In the genomic region with DNA sequence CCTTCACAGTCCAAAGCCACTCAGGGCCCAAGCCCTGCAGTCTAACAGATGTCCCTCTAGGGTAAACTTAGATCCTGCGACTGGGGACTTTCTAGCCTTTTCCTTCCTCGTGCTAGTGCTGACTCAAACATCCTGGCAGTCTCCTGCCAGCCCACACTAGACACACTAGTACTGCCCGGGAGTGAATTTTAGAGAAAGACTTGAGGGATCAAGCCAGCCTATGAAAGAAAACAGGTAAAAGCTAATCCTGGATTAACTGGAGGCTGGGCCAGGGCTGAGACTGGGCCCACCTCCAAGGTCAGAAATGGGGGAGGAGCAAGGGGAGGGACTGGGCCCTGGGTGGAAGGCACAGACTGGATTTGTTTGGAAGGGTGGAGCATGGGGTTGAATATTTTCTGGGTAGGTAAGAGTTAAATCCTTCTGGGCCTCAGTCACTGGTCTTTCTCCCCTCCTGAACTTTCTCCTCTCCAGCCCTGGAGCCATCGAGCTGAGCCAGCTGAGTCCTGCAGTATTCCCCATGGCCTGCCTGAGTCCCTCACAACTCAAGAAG, we compare ENCODE assay signal across 8 mouse cellular contexts. TPM values are rescaled to one million over a fixed set of nuclear protein-coding genes. Genes with fewer than 3 reads are reported as not detected.
DNase-seq lines count a peak whose midpoint lies in the region; ATAC-seq and TF ChIP-seq lines count a peak whose summit lies in the region.

No protein-coding gene starts in this region.

- TF ChIP-seq EP300 in lung, postnatal 0 days (IDR thresholded peaks at IDR 0.05) = no peak

- peak; percentile 54 for ATAC-seq in lung, postnatal 0 days
- peak; percentile 76 for ATAC-seq in stomach, embryonic 14.5 days (ENCODE audit: insufficient number of reproducible peaks, insufficient read depth, low FRiP score, low read depth)

- H3K9ac ChIP-seq in lung, postnatal 0 days (replicated peaks; ENCODE audit: low read depth) = peak overlapping the region; percentile 6; the same call in 1 of the 2 replicates
- no peak overlapping the region; the same call in 1 of the 2 replicates for H3K9ac ChIP-seq in stomach, embryonic 14.5 days (replicated peaks; ENCODE audit: low read depth, low read length)

- H3K4me3 ChIP-seq in embryonic facial prominence, embryonic 10.5 days = peak overlapping the region; percentile 36
- peak overlapping the region; percentile 29 for H3K4me3 ChIP-seq in heart, embryonic 10.5 days
- no peak overlapping the region for H3K4me3 ChIP-seq in lung, postnatal 0 days (ENCODE audit: low read depth, low read length)
- peak overlapping the region; percentile 6; the same call in 1 of the 2 replicates for H3K4me3 ChIP-seq in stomach, embryonic 14.5 days (ENCODE audit: low read depth, low read length)

- peak overlapping the region; percentile 86 for H3K27ac ChIP-seq in embryonic facial prominence, embryonic 10.5 days (replicated peaks)
- peak overlapping the region; percentile 85 for H3K27ac ChIP-seq in heart, embryonic 10.5 days
- H3K27ac ChIP-seq in lung, postnatal 0 days (ENCODE audit: low read length) = peak overlapping the region; percentile 92
- H3K27ac ChIP-seq in stomach, embryonic 14.5 days (ENCODE audit: low read length) = peak overlapping the region; percentile 94

- peak overlapping the region; percentile 15; the same call in 1 of the 2 replicates for H3K4me2 ChIP-seq in lung, postnatal 0 days (replicated peaks; ENCODE audit: low read depth, low read length)
- peak overlapping the region; percentile 40 for H3K4me2 ChIP-seq in stomach, embryonic 14.5 days (replicated peaks; ENCODE audit: low read depth, low read length)

- 15% methylated on average over 4 of the region's 4 CpGs for WGBS in embryonic facial prominence, embryonic 10.5 days
- 18% methylated on average over 4 of the region's 4 CpGs for WGBS in heart, embryonic 10.5 days
- 7% methylated on average over 4 of the region's 4 CpGs for WGBS in lung, postnatal 0 days
- 6% methylated on average over 4 of the region's 4 CpGs for WGBS in stomach, embryonic 14.5 days

- H3K9me3 ChIP-seq in embryonic facial prominence, embryonic 10.5 days = no peaks in the 10 kb centered on the region
- no peaks in the 10 kb centered on the region for H3K9me3 ChIP-seq in heart, embryonic 10.5 days
- no peaks in the 10 kb centered on the region for H3K9me3 ChIP-seq in lung, postnatal 0 days (ENCODE audit: low read length)
- no peaks in the 10 kb centered on the region for H3K9me3 ChIP-seq in stomach, embryonic 14.5 days (ENCODE audit: control insufficient read depth, low read depth, low read length)

- peak; percentile 66 for DNase-seq in right cerebral cortex, adult 18-20 months
- DNase-seq in right cerebral cortex, postnatal 25 days = no peak
- DNase-seq in embryonic facial prominence, embryonic 10.5 days (ENCODE audit: low spot score) = peak; percentile 62
- no peak for DNase-seq in heart, embryonic 10.5 days (ENCODE audit: low spot score)
- DNase-seq in kidney, adult 9 months = peak; percentile 96
- DNase-seq in lung, postnatal 0 days (ENCODE audit: low spot score) = peak; percentile 82
- DNase-seq in frontal cortex, postnatal 25 days (ENCODE audit: low spot score in 2 of 2) = no peak

- TF ChIP-seq CTCF in lung, postnatal 0 days (IDR thresholded peaks at IDR 0.05) = no peak

- H3K36me3 ChIP-seq in embryonic facial prominence, embryonic 10.5 days (replicated peaks) = peaks cover 45% of the 10 kb centered on the region
- H3K36me3 ChIP-seq in heart, embryonic 10.5 days = peaks cover 32% of the 10 kb centered on the region
- peaks cover 25% of the 10 kb centered on the region for H3K36me3 ChIP-seq in lung, postnatal 0 days (ENCODE audit: insufficient read depth, low read length)
- H3K36me3 ChIP-seq in stomach, embryonic 14.5 days (ENCODE audit: control insufficient read depth, insufficient read depth, low read length) = peaks cover 23% of the 10 kb centered on the region

- H3K27me3 ChIP-seq in embryonic facial prominence, embryonic 10.5 days (replicated peaks; ENCODE audit: low read depth, poor library complexity, severe bottlenecking) = no peaks in the 10 kb centered on the region
- no peaks in the 10 kb centered on the region for H3K27me3 ChIP-seq in heart, embryonic 10.5 days (ENCODE audit: insufficient read depth, poor library complexity, severe bottlenecking)
- no peaks in the 10 kb centered on the region for H3K27me3 ChIP-seq in lung, postnatal 0 days (replicated peaks; ENCODE audit: insufficient read depth, low read length)
- H3K27me3 ChIP-seq in stomach, embryonic 14.5 days (ENCODE audit: control insufficient read depth, insufficient read depth, low read length) = no peaks in the 10 kb centered on the region

- peaks cover 35% of the 10 kb centered on the region for H3K4me1 ChIP-seq in embryonic facial prominence, embryonic 10.5 days
- peaks cover 46% of the 10 kb centered on the region for H3K4me1 ChIP-seq in heart, embryonic 10.5 days
- H3K4me1 ChIP-seq in lung, postnatal 0 days (ENCODE audit: insufficient read depth, low read depth, low read length) = peaks cover 29% of the 10 kb centered on the region
- peaks cover 37% of the 10 kb centered on the region for H3K4me1 ChIP-seq in stomach, embryonic 14.5 days (ENCODE audit: control insufficient read depth, insufficient read depth, low read length)

RNA-seq across cellular contexts. Expression of a gene that starts 0.5 kb away (rescaled TPM):
- 2.9 and 4.9 TPM in 2 replicates for polyA plus RNA-seq in embryonic facial prominence, embryonic 10.5 days (2016; fragmentation: Nextera tagmentation; extraction: Ambion mirVana)
- 4.4 and 5.2 TPM in 2 replicates for polyA plus RNA-seq in heart, embryonic 10.5 days (2016; fragmentation: Nextera tagmentation; extraction: Ambion mirVana)
- 9.5 and 13.4 TPM in 2 replicates for polyA plus RNA-seq in lung, postnatal 0 days (2015; fragmentation: Nextera tagmentation; extraction: Ambion mirVana)
- polyA plus RNA-seq in stomach, embryonic 14.5 days (2014; fragmentation: Nextera tagmentation; extraction: Ambion mirVana) = 16.2 and 17.6 TPM in 2 replicates

RNA-seq across cellular contexts. Expression of a gene that starts 14.4 kb away (rescaled TPM):
- not detected in 2 replicates for polyA plus RNA-seq in embryonic facial prominence, embryonic 10.5 days (2016; fragmentation: Nextera tagmentation; extraction: Ambion mirVana)
- not detected in 2 replicates for polyA plus RNA-seq in heart, embryonic 10.5 days (2016; fragmentation: Nextera tagmentation; extraction: Ambion mirVana)
- polyA plus RNA-seq in lung, postnatal 0 days (2015; fragmentation: Nextera tagmentation; extraction: Ambion mirVana) = not detected in 2 replicates
- not detected in 2 replicates for polyA plus RNA-seq in stomach, embryonic 14.5 days (2014; fragmentation: Nextera tagmentation; extraction: Ambion mirVana)

RNA-seq across cellular contexts. Expression of a gene that starts 19.7 kb away (rescaled TPM):
- polyA plus RNA-seq in embryonic facial prominence, embryonic 10.5 days (2016; fragmentation: Nextera tagmentation; extraction: Ambion mirVana) = 23.9 and 24.0 TPM in 2 replicates
- 29.3 and 31.7 TPM in 2 replicates for polyA plus RNA-seq in heart, embryonic 10.5 days (2016; fragmentation: Nextera tagmentation; extraction: Ambion mirVana)
- 24.1 TPM in 2 replicates for polyA plus RNA-seq in lung, postnatal 0 days (2015; fragmentation: Nextera tagmentation; extraction: Ambion mirVana)
- 30.6 and 32.0 TPM in 2 replicates for polyA plus RNA-seq in stomach, embryonic 14.5 days (2014; fragmentation: Nextera tagmentation; extraction: Ambion mirVana)

RNA-seq across cellular contexts. Expression of a gene that starts 19.7 kb away (rescaled TPM):
- polyA plus RNA-seq in embryonic facial prominence, embryonic 10.5 days (2016; fragmentation: Nextera tagmentation; extraction: Ambion mirVana) = 68.0 and 76.6 TPM in 2 replicates
- polyA plus RNA-seq in heart, embryonic 10.5 days (2016; fragmentation: Nextera tagmentation; extraction: Ambion mirVana) = 45.2 and 46.5 TPM in 2 replicates
- 8.9 and 9.9 TPM in 2 replicates for polyA plus RNA-seq in lung, postnatal 0 days (2015; fragmentation: Nextera tagmentation; extraction: Ambion mirVana)
- 43.1 and 45.4 TPM in 2 replicates for polyA plus RNA-seq in stomach, embryonic 14.5 days (2014; fragmentation: Nextera tagmentation; extraction: Ambion mirVana)

RNA-seq across cellular contexts. Expression of a gene that starts 26.1 kb away (rescaled TPM):
- 0.05 and 0.09 TPM in 2 replicates for polyA plus RNA-seq in embryonic facial prominence, embryonic 10.5 days (2016; fragmentation: Nextera tagmentation; extraction: Ambion mirVana)
- polyA plus RNA-seq in heart, embryonic 10.5 days (2016; fragmentation: Nextera tagmentation; extraction: Ambion mirVana) = 0.14 and 0.19 TPM in 2 replicates
- 0.12 and 0.21 TPM in 2 replicates for polyA plus RNA-seq in lung, postnatal 0 days (2015; fragmentation: Nextera tagmentation; extraction: Ambion mirVana)
- 0.13 and 0.25 TPM in 2 replicates for polyA plus RNA-seq in stomach, embryonic 14.5 days (2014; fragmentation: Nextera tagmentation; extraction: Ambion mirVana)

Comparison
In these comparisons a context has a peak if more than half of its experiments do, and no peak if none do; other contexts are left out.
1. DNase-seq: peak in right cerebral cortex, adult 18-20 months (single experiment), embryonic facial prominence, embryonic 10.5 days (single experiment), kidney, adult 9 months (single experiment) and lung, postnatal 0 days (single experiment); none in right cerebral cortex, postnatal 25 days (single experiment), heart, embryonic 10.5 days (single experiment) and frontal cortex, postnatal 25 days (0 of 2).
2. Peak in every context shown above with its lines, with median percentiles within 50 percentile points of each other: H3K27ac ChIP-seq.